ENCODE assay signal across 23 mouse cellular contexts in the genomic region with DNA sequence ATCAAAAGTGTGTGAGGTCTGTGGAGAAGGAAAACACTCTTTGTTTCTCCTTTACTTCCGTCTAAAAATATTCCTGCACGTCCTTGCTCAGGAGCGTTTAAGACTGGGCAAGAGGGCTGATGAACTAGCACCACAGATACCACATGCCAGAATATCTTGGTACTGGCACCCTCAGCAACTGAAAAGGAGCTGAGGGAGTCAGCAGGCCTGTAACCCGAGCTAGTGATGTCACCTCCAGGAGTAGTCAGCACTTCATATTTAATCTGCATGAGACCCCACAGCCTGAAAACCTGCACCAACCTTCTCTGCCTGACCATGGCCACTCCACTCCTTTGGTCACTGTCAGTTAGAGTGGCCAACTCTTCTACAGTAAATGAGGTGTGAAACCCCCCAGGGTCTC. TPM values are rescaled to one million over a fixed set of nuclear protein-coding genes. Genes with fewer than 3 reads are reported as not detected.
DNase-seq lines count a peak whose midpoint lies in the region; ATAC-seq and TF ChIP-seq lines count a peak whose summit lies in the region.
"Had no signal": no experiment of that assay in that cellular context is flagged by ENCODE, and none has a peak within 500 bp of the region (broad histone marks: within the 10 kb centered on the region; RNA-seq: fewer than 3 reads in every experiment).

No protein-coding gene starts in this region.

- no peak overlapping the region for H3K4me3 ChIP-seq in heart, adult 2 months
- H3K4me3 ChIP-seq in heart, embryonic 10.5 days = no peak overlapping the region
- H3K4me3 ChIP-seq in heart, embryonic 14.5 days (ENCODE audit: control insufficient read depth in 1 of 2, insufficient read depth in 1 of 2, low read depth in 1 of 2, low read length in 2 of 2) = no peak overlapping the region
- H3K4me3 ChIP-seq: embryonic facial prominence, embryonic 12.5 days; forebrain, embryonic 12.5 days; liver, embryonic 12.5 days; midbrain, embryonic 10.5 days had no signal

- H3K27me3 ChIP-seq in heart, adult 2 months (ENCODE audit: control insufficient read depth, insufficient read depth, low read length) = no peaks in the 10 kb centered on the region
- H3K27me3 ChIP-seq in heart, embryonic 10.5 days (ENCODE audit: insufficient read depth, poor library complexity, severe bottlenecking) = peaks cover 30% of the 10 kb centered on the region
- no peaks in the 10 kb centered on the region; the same call in 1 of the 2 replicates for H3K27me3 ChIP-seq in heart, embryonic 14.5 days (ENCODE audit: control insufficient read depth, insufficient read depth, low read length)

- 40% methylated on average over 4 of the region's 4 CpGs for WGBS in heart, adult 2 months
- 49% methylated on average over 4 of the region's 4 CpGs for WGBS in heart, embryonic 10.5 days
- 27% methylated on average over 4 of the region's 4 CpGs for WGBS in heart, embryonic 14.5 days

- H3K4me1 ChIP-seq in heart, adult 2 months (ENCODE audit: control insufficient read depth, insufficient read depth, low read length) = peaks cover 20% of the 10 kb centered on the region
- H3K4me1 ChIP-seq in heart, embryonic 10.5 days = peaks cover 34% of the 10 kb centered on the region
- H3K4me1 ChIP-seq in heart, embryonic 14.5 days (ENCODE audit: control insufficient read depth in 2 of 2, insufficient read depth in 2 of 2, low read length in 2 of 2) = peaks cover 9 to 28% of the 10 kb centered on the region in 2 experiments

- no peak for TF ChIP-seq POLR2A in heart, adult 2 months (IDR thresholded peaks at IDR 0.05; ENCODE audit: insufficient read depth, low read depth, low read length)

- intact Hi-C loops in heart, adult 2 months (cut with DNase I) = no loop called here

- DNase-seq in heart, adult 2 months = peak; percentile 40 to 54
- DNase-seq in heart, embryonic 10.5 days (ENCODE audit: low spot score) = no peak
- peak; percentile 31 to 47 for DNase-seq in heart, adult 9 months (ENCODE audit: low spot score in 2 of 2)
- DNase-seq in heart, postnatal 4 days = peak; percentile 17
- DNase-seq in cerebellum, adult 8-10 months = no peak
- no peak for DNase-seq in urinary bladder, postnatal 36 days (ENCODE audit: low spot score in 2 of 2)
- DNase-seq: adrenal gland, adult 2 months; cerebellum, adult 11-12 months; cerebellum, postnatal 14 days; layer of hippocampus, adult 9-11 months; lung, adult 18-20 months; lung, postnatal 10 days; thymus, adult 2 months; thymus, postnatal 4 days had no signal

- peak; percentile 58; the same call in 1 of the 2 replicates for TF ChIP-seq EP300 in heart, adult 2 months (IDR thresholded peaks at IDR 0.05; ENCODE audit: insufficient read depth, low read depth, low read length)

- H3K27ac ChIP-seq in heart, adult 2 months = peak overlapping the region; percentile 71
- no peak overlapping the region for H3K27ac ChIP-seq in heart, embryonic 10.5 days
- peak overlapping the region in 1 of 2 experiments; percentile 65; a peak in 2 of 4 replicates for H3K27ac ChIP-seq in heart, embryonic 14.5 days (replicated peaks in 1 of 2; ENCODE audit: control insufficient read depth in 1 of 2, insufficient read depth in 1 of 2, low read depth in 2 of 2, low read length in 2 of 2)
- H3K27ac ChIP-seq: embryonic facial prominence, embryonic 12.5 days; forebrain, embryonic 12.5 days; liver, embryonic 12.5 days; midbrain, embryonic 10.5 days had no signal

- no peaks in the 10 kb centered on the region for H3K9me3 ChIP-seq in heart, embryonic 10.5 days
- H3K9me3 ChIP-seq in heart, embryonic 14.5 days (ENCODE audit: control insufficient read depth, low read length) = peaks cover 3% of the 10 kb centered on the region; the same call in 1 of the 2 replicates
- H3K9me3 ChIP-seq: embryonic facial prominence, embryonic 12.5 days; forebrain, embryonic 12.5 days; liver, embryonic 12.5 days; midbrain, embryonic 10.5 days had no signal

- H3K9ac ChIP-seq in heart, adult 2 months (ENCODE audit: low read depth, low read length) = peak overlapping the region; percentile 8; the same call in 1 of the 2 replicates
- peak overlapping the region; percentile 30; the same call in 1 of the 2 replicates for H3K9ac ChIP-seq in heart, embryonic 14.5 days (ENCODE audit: low read length)
- H3K9ac ChIP-seq: embryonic facial prominence, embryonic 12.5 days; forebrain, embryonic 12.5 days; liver, embryonic 12.5 days had no signal

- 0 out of 2 replicates have a peak overlapping the region, but pooled peaks have one; percentile 2 for H3K4me2 ChIP-seq in heart, embryonic 14.5 days (ENCODE audit: low read length)
- H3K4me2 ChIP-seq: embryonic facial prominence, embryonic 12.5 days; forebrain, embryonic 12.5 days; liver, embryonic 12.5 days had no signal

- peaks cover 29% of the 10 kb centered on the region for H3K36me3 ChIP-seq in heart, adult 2 months (ENCODE audit: control insufficient read depth, insufficient read depth, low read length)
- no peaks in the 10 kb centered on the region for H3K36me3 ChIP-seq in heart, embryonic 10.5 days
- H3K36me3 ChIP-seq in heart, embryonic 14.5 days (ENCODE audit: control insufficient read depth, insufficient read depth, low read length) = no peaks in the 10 kb centered on the region
- H3K36me3 ChIP-seq: embryonic facial prominence, embryonic 12.5 days; forebrain, embryonic 12.5 days; liver, embryonic 12.5 days; midbrain, embryonic 10.5 days had no signal

- no peaks in the 10 kb centered on the region; the same call in 1 of the 2 replicates for H3K79me2 ChIP-seq in heart, adult 2 months (replicated peaks; ENCODE audit: control insufficient read depth, insufficient read depth, low read length)

- no peak for ATAC-seq in heart, embryonic 14.5 days (ENCODE audit: insufficient number of reproducible peaks, insufficient read depth, low FRiP score, low read depth)
- ATAC-seq: intestine, postnatal 0 days; liver, embryonic 12.5 days; midbrain, embryonic 16.5 days had no signal

- TF ChIP-seq CTCF in heart, adult 2 months (IDR thresholded peaks at IDR 0.05) = no peak

RNA-seq across cellular contexts. Expression of a gene that starts 5.1 kb away (rescaled TPM):
- total RNA-seq in heart, adult 2 months (2021) = 100 to 1,000 TPM in 1 of 2 experiments, 10 to 100 TPM in 1; 89.4 to 131 TPM
- polyA plus RNA-seq in heart, adult 2 months (2012; rRNA removed) = 46.3 and 86.1 TPM in 2 replicates
- polyA plus RNA-seq in heart, embryonic 10.5 days (2016; fragmentation: Nextera tagmentation; extraction: Ambion mirVana) = 1.1 and 1.4 TPM in 2 replicates
- 3.8 and 4.1 TPM in 2 replicates for polyA plus RNA-seq in heart, embryonic 14.5 days (2014; fragmentation: Nextera tagmentation; extraction: Ambion mirVana)
- 10 to 100 TPM; 18.7 to 24.0 TPM for total RNA-seq in heart, postnatal 4 days (2021)
- total RNA-seq: MEL had no signal
- polyA plus RNA-seq: C2C12 had no signal

Comparison
In these comparisons a context has a peak if more than half of its experiments do, and no peak if none do; other contexts are left out.
1. DNase-seq: peak in heart, adult 2 months (2 of 2), heart, adult 9 months (2 of 2) and heart, postnatal 4 days (single experiment); none in heart, embryonic 10.5 days (single experiment), cerebellum, adult 8-10 months (single experiment) and urinary bladder, postnatal 36 days (0 of 2).